Mouse (Mus musculus) inflammation-experienced regulatory T-cells, adult 6 months (primary cell): ENCODE measurements around the gene Ubr1. TPM values are rescaled to one million over a fixed set of nuclear protein-coding genes. Genes with fewer than 3 reads are reported as not detected.

Experiments
- ATAC-seq: one replicate; pipeline ENCODE4 v1.8.0; 2017
- polyA plus RNA-seq, 3 experiments: library from polyadenylated mRNA; unstranded; fragments of 100-300 nt; shearing (Covaris generic); gene quantifications; one replicate each; pipeline ENCODE4 v1.2.1; 2017

The Ubr1 gene
- polyA plus RNA-seq, 3 experiments from 2014 or later, result 35.3 to 51.6 (median 47.1) TPM

DNA sequence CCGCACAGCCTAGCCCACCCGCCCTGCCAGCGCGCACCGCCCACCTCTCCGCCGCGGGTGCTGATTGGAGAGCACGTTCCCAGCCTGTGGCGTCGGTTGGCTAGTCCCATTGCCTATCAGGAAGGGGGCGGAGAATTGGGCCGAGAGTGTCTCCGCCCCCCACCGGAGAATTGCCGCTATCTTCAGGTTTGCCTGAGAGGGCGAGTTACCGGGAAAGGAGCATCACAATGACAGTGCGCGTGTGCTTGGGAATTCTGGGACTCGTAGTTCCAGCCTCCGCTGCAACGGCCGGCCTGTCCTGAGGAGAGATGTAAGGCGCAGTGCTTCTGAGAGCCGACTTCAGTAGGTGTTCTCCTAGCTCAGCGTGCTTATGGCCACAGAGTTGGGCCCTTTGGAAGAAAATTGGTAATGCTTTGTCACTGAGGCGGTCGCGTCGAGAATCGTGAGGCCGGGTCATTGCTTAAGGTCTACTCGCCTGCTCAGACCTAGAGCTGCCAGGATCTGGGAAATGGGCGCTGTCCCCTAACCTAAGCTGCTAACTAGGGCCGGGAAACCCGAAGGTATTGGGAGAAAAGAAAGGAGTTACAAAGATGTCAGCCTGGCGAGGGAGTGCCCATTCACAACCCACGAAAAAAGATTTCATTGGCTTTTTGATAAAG lies 120.0 kb downstream of the Ubr1 start, which contains the start of gene Ttbk2:
TSS of gene Ttbk2 (minus strand) at position 181 of the 659 bp plus-strand sequence.
- ATAC-seq, result peak; percentile 98

DNA sequence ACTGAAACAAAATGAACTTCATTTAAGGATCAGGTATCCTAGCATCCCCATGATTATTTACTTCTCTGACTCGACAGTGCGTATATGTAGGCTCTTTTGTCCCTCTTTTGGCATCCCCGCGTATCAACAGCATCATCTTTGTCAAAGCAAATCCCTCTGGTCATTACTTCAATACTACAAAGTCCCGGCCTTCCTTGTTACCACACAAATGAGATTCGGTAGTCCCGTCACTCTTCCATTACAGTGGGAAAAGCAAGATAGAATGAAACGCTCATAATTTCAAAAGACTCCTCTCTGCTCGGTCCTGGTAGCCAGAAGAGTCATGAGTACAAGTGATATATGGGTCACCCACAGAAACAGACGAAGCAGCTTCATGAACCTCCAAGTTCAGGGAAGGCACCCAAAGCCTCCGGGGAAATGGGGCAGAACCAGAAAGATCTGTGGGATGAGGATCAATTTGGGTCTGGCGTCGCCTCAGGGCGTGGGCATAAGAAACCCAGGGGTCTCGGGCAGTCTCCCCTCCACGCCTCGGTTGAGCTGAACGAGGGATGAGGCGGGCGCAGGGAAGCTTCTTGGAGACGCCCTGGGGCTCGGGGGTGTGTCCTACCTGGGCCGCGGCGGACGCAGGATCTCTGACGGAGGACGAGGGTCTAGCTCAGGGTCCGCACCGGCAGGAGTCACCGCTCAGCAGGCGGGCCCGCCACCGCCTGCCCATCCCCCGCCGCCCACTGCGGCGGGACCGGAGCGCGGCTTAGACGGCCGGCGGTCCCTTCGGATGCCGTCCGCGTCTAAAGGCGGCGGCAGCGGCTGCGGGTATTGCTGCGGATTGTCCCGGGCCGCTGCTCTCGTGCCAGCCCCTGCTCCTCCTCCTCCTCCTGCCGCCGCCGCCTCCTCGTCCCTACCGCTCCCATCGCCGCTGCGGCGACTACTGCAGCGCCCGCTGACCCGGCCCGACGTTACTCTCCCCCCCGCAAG lies 120.8 kb downstream of the Ubr1 start, which contains the start of gene Cdan1:
TSS of gene Cdan1 (minus strand) at position 680 of the 975 bp plus-strand sequence.
- ATAC-seq, result peak; percentile 39

DNA sequence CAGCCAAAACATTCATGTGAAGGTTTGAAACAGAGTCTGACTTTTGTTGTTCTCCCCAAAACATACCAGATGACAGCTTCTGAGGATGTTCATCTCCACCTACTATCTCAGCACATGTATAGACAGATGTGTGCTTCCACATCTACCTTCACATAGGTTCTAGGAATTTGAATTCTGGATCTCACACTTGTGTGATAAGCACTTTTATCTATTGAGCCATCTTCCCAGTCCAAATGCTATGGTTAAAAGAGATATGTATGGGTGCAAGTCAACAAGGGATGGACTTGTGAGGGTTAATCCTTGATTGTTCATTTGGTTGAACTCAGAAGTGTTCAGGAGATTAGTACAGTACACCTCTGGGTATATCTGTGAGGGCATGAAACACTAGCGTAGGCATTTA lies 125.2 kb downstream of the Ubr1 start:
- ATAC-seq, result no peak

DNA sequence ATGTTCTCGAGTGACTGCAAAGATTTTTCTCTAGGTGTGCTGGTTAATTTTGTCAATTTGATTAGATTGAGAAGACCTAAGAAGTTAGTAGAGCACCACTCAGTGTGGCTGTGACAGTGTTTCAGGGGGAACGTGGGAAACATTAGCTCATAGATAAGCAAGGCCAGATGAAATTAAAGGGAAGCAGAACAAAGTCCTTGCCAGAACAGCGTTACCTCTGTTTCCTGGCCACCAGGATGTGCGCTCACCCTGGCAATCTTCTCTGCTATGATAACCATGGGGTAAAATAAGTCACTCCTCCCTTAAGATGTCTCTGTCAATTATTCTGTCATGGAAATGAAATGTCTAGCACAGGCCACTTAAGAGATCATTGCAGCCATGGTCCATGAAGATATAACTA lies 126.5 kb downstream of the Ubr1 start:
- no peak for ATAC-seq

DNA sequence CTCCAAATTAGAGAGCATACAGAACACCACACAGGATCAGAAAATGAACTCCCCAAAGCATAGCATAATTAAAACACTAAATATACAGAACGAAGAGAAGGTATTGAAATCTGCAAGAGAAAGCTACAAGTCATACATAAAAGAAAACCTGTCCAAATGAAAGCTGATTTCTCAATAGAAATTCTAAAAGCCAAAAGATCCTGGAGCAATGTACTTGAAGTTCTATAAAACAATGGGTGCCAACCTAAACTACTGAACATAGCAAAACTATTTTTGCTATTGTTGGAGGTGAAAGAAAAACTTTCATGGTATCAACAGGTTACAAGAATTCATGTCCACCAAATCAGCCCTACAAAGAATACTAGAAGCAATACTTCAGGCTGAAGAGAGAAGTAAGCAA lies 129.3 kb downstream of the Ubr1 start:
- no peak for ATAC-seq

DNA sequence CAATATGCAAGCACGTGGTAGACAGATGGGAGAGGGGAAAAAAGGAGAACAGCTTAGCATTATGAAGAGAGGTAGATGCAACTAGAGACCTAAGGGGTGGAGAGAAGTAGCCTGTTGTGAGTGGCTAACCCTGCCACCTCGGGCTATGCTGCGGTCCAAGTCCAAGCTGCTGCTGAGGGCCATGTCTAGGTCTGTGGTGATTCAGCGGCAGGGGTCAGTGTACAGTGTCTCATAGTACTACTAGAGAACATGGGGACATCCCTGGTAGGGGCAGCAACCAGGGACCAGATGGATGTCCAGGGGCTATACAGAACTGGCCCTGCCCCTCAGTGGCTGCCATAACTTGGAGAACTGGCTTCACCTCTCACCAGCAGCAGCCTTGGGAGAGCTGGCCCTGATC lies 135.3 kb downstream of the Ubr1 start:
- no peak for ATAC-seq

DNA sequence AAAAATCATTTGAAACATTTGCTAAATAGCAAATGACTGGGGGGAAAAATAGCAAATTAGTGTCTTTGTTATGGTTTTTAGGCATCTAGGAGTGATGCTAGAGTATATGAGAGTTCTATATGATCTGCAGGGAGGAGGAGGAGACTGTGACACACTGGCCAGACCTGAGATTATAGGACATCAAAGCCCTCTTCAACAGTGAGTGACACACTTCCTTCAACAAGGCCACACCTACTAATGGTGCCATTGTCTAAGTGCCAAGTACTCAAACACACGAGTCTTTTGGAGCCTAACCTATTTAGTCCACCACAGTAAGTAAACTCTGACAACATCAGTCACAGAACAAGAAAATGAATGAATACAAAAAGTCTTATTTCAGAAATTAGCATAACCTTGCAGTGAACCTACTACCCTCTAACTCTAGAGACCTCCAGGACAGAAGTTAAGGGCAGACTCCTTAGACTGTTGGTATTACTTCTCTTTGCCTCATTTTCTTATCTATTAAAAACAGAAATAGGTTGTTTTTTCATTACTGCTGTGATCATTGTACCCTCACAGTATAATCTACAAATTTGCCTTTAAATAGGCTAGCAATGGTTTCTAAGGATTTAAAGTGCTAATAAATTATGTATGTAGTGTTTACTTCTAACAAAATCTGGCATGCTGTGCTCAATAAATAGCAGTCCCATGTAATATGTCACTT lies 143.4 kb downstream of the Ubr1 start:
- no peak for ATAC-seq

Other genes starting within 250 kb of the Ubr1 start
- 1 to 10 TPM; 3.1 to 6.4 (median 4.8) TPM for gene Cdan1, start 120.6 kb downstream of the Ubr1 start, polyA plus RNA-seq
- gene Ttbk2, start 120.1 kb downstream of the Ubr1 start, polyA plus RNA-seq, result under 1 TPM; 0.65 to 0.81 (median 0.67) TPM
- 10 to 100 TPM; 10.3 to 16.9 (median 15.3) TPM for gene Tmem62, start 6.3 kb upstream of the Ubr1 start, polyA plus RNA-seq
- 100 to 1,000 TPM; 130 to 163 (median 159) TPM for gene Ccndbp1, start 37.7 kb upstream of the Ubr1 start, polyA plus RNA-seq
- gene Epb42, start 66.4 kb upstream of the Ubr1 start, polyA plus RNA-seq, result 1 to 10 TPM in 1 of 3 experiments, under 1 TPM in 2; 0.54 to 1.2 (median 0.66) TPM
- not detected for gene Tgm5, start 115.1 kb upstream of the Ubr1 start, polyA plus RNA-seq
- gene Tgm7, start 139.1 kb upstream of the Ubr1 start, polyA plus RNA-seq, result not detected
- gene Adal, start 169.7 kb upstream of the Ubr1 start, polyA plus RNA-seq, result 10 to 100 TPM; 13.2 to 20.5 (median 16.7) TPM
- 1 to 10 TPM; 4.8 to 7.5 (median 5.8) TPM for gene Lcmt2, start 169.9 kb upstream of the Ubr1 start, polyA plus RNA-seq
- gene Tubgcp4, start 199.9 kb upstream of the Ubr1 start, polyA plus RNA-seq, result 100 to 1,000 TPM in 1 of 3 experiments, 10 to 100 TPM in 2; 65.3 to 101 (median 80.2) TPM
- gene Zscan29, start 200.4 kb upstream of the Ubr1 start, polyA plus RNA-seq, result 10 to 100 TPM; 24.1 to 36.0 (median 27.5) TPM